Mouse (Mus musculus) frontal cortex, adult 2 months (tissue): ENCODE data around the gene S1pr2. TPM values are rescaled to one million over a fixed set of nuclear protein-coding genes. Genes with fewer than 3 reads are reported as not detected.
"Not testable (repeated sequence)": the region's sequence is repeated elsewhere in the genome, so short reads cannot be mapped to it uniquely, and the experiment has no call there.

Experiments
- DNase-seq, 2 experiments: peaks; one replicate each; pipeline ENCODE4 v3.0.0; 2022; ENCODE audit warnings: low spot score in 1 of 2; ENCODE audit errors: extremely low spot score in 1 of 2
- polyA plus RNA-seq: library from polyadenylated mRNA; depleted of rRNA; stranded (reverse); fragments of >200 nt; gene quantifications from 2 replicates; pipeline ENCODE4 v1.2.3, GENCODE M21; 2012

The S1pr2 gene
- polyA plus RNA-seq, 1 experiment: 1.8 TPM

DNA sequence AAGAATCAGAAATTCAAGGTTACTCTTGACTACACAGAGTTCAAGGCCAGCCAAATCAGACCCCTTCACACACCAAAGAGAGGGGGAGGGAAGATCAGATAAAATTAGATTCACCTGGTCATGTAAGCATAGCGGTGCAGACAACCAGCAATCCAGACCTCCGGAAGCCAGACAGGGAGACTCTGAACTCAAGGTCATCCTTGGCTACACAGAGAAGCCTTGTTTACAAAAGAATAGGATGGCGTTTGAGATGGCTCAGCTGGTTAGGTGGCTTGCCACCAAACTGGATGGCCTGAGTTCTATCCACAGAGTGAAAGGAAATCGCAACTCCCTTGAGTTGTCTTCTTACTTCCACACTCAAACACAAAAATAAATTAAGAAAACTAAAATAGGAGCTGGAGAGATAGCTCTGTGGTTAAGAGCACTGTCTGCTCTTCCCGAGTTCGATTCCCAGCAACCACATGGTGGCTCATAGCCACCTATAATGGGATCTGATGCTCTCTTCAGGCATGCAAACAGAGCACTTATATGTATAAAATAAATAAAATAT lies 25.1 kb upstream of the S1pr2 start:
- no peak for DNase-seq

DNA sequence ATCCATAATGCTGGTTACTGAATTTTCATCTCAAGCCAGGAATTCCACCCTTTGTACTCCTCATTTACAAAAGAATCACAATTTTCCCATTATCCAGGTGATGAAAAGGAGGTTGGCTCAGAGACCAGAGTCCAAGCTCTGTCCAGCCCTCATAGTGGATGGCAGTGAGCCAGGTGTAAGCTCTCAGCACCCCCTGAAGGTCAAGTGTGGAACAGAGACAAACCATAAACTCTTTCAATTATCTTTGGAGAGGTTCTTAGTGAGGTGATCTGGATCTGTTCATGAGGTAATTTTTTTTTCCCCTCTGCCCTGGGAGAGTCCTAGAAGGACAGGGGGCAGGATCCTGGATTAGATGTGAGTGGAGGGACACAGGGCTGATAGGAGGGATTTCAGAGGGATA lies 24.2 kb upstream of the S1pr2 start:
- DNase-seq: no peak

DNA sequence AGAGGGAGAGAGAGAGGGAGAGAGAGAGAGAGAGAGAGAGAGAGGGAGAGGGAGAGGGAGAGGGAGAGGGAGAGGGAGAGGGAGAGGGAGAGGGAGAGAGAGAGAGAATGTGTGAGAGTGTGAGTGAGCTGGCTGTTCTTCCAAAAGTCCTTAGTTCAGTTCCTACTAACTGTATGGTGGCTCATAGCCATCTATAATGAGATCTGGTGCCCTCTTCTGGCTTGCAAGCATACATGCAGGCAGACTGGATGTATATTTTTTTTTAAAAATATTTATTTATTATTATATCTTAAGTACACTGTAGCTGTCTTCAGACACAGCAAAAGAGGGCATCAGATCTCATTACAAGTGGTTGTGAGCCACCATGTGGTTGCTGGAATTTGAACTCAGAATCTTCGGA lies 21.8 kb upstream of the S1pr2 start:
- DNase-seq: not testable (repeated sequence)

DNA sequence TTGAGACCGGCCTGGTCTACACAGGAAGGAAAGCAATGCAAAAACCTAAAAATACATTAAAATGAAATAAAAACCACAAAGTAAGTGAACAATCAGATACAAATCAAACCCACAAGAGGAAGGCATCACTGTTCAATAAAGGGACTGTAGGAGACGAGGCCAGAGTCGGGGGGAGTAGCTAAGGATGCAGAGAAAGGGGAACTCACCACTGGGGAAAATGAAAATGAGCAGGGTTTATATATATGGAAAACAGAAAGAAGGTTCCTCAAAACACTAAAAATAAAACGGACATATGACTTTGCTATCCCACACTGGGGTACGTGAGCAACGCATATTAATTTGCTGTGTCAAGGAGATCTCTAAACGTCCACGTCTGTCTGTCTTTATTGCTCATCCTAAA lies 20.5 kb upstream of the S1pr2 start:
- DNase-seq: no peak

DNA sequence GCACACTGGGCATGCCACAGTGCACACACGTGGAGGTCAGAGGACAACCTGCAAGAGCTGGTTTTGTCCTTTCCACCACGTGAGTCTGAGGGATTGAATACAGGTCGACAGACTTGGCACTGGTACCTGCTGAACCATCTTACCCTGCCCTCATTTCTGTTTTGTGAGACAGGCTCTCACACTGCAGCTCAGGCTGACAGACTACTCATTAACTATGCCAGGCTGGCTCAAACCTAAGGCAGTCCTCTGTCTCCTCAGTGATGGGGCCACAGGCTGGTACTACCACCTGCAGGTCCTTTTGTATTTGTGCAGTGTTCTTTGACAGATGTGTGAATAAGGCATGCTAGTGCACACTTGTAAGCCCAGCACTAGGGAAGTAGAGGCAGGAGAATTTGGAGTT lies 18.5 kb upstream of the S1pr2 start:
- DNase-seq: no peak

DNA sequence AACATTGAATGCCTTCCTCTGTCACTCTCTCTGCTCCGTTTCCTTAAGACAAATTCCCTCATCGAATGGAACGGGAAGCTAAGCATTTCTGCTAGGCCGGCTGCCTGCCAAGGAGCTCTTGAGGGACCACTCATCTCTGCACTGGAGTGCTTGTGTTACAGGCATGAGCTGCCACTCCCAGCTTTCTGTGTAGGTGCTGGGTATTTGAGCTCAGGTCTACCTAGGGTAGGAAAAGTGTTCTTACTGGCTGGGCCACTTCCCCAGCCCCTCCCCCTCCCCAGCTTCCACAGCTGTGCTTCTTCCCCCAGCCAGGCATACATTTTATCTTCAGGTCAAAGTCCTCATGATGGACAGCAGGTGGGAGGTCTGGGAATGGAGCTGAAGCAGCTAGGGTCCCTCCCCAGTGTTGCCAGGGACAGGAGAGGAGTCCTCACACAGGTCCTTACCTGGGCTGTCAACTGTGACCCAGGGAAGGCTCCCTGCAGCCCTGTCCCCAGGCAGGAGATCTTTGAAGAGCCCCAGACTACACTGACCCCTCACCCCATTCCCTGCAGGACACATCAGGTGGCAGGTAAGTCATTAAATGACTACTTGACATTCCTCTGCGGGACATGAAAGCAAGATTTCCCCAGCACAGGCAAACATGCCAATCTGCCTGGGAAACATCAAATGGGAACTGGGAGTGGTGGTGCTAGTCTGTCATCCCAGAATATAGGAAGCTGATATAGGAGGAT lies 16.8 kb upstream of the S1pr2 start:
- no peak for DNase-seq

DNA sequence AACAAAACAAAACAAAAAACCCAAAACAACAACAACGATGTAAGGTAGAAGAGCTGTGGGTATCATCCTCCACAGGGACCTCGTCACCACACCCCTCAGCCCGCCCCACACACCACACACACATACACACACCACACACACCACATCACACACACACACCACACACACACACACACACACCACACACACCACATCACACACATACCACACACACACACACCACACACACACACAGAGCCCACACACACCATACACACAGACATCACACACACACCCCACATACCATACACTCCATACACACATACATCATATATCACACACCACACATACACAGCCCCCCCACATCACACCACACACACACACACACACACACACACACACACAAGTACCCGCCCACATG lies 15.0 kb upstream of the S1pr2 start:
- DNase-seq: no peak

DNA sequence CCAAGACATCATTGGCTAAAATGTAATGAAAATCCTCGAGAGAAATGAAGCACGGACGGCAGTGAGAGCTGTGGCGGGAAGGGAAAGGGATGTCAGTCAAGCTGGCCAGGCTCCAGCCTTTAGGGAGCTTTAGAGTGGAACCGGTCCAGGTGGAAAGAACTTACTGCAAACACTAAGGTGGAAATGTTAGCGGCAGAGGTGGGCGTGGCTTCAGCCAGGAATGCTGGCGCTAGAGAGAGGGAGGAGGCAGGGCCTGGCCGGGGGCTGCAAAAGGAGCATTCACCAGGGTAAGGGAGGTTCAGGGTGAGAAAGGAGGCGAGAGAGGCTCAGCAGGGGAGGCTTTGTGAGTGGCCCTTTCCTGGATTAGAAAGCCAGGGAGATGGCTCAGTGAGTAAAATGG lies 14.3 kb upstream of the S1pr2 start:
- DNase-seq: no peak

DNA sequence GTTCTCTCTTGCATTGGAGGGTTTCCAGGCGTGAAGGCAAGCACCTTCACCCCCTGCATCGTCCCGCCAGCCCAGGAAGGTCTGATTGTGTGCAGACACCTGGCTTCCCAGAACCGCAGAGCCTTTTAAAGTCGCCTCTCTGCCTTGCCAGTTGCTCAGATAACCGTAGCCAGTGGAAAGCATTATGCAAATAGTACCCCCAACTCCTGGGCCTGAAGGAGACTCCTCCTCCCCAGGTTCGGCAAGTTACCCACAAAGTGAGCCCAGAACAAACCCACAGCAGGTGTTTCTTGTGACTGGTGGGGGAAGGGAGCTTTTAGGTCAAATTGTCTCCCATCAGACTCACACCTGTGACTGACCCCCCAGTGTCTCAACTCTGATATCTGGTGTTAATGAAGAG lies 11.4 kb upstream of the S1pr2 start:
- no peak for DNase-seq

DNA sequence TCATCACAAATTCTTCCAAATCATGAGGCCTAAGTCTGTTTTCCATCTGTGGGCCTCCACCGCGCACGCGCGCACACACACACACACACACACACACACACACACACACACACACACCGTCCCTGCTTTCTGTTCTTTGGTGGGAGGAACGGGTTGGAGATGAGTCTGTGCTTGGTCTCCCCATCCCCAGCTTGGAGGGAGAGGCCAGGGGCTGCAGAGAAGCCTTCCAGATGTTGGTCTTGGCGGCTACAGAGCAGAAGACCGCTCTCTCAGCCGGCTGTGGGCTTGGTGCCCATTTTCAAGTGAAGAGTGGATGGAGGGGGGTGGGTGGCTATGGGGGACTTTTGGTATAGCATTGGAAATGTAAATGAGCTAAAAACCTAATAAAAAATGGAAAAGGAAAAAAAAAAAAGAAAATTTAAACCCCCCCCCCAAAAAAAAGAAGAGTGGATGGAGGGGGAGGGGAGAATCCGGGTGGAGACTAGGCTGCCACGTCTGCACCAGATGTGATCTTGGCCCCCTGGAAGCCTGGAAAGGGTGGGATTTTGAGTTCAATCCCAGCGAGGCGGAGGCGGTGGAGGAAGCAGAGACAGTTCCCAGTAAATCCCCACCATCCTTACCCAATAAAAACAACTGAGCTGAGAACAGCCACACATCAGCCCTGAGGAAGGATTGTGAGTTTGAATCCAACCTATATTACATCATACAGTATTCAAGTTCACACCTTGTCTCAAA lies 10.5 kb upstream of the S1pr2 start:
- DNase-seq: no peak

DNA sequence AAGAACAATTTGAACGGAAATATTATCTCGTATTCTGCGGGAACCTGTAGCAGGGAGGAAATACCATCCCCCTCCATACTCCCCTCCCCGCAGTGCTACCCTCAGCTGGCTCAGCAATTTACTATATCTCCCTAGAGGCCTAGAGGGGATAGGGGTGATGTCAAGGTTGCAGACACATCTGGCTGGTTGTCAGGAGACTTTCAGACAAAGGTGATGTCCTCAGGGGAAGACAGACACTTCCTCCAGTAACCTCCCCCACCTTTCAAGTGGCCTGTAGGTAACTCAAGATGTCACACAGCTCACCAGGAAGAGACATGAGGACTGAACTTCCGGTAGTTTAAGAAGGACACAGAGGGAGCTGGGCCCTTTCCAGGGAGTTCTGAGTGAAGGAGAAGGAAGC lies 6.6 kb upstream of the S1pr2 start:
- DNase-seq: no peak

DNA sequence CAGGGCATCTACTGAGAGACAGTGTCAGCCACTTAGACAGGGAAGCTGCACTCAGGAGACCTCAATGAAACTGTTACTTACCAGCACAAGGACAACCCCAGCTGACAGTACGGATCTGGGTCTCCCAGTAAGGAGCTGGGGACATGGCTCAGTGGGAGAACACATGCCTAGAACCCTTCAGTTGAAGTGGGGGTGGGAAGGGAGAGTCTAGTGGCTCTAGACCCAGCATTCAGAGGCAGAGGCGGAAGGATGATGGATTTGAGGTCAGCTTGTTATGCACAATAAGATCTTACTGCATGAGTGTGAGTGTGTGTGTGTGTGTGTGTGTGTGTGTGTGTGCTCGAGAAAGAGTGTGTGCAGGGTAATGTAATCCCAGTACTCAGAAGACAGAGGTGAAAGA lies 5.6 kb upstream of the S1pr2 start:
- no peak for DNase-seq

DNA sequence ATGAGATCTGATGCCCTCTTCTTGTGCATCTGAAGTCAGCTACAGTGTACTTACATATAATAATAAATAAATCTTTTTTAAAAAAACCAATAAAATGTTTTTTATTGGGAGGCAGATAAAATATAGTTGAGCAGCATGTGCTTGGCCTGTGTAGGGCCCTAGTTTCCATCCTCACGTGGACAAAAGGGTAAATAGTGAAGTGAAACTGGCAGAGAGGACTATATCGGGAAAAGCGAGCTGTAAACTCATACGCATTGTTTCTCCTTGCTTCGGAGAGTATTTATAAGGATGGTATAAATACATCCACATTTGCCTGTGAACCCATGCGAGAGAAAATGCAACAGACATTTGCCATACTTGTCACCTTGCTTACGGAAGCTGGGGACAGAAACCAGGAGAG lies 3.2 kb upstream of the S1pr2 start:
- DNase-seq: no peak

DNA sequence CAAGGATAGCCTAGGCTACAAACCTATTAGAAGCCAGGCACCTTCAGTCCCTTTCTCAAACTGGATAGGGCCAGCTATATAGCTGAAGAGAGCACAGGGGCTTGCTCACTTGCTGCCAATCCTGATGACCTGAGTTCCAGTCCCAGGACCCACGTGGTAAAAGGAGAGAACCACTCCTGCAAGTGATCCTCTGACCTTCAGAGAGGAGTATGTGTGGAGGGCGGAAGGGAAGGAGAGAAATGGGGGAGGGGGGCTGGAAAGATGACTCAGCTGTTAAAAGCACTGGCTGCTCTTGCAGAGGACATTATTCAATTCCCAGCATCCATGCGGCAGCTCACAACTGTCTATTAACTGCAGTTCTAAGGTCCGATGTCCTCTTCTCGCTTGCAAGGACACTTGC lies 2.6 kb upstream of the S1pr2 start:
- no peak for DNase-seq

DNA sequence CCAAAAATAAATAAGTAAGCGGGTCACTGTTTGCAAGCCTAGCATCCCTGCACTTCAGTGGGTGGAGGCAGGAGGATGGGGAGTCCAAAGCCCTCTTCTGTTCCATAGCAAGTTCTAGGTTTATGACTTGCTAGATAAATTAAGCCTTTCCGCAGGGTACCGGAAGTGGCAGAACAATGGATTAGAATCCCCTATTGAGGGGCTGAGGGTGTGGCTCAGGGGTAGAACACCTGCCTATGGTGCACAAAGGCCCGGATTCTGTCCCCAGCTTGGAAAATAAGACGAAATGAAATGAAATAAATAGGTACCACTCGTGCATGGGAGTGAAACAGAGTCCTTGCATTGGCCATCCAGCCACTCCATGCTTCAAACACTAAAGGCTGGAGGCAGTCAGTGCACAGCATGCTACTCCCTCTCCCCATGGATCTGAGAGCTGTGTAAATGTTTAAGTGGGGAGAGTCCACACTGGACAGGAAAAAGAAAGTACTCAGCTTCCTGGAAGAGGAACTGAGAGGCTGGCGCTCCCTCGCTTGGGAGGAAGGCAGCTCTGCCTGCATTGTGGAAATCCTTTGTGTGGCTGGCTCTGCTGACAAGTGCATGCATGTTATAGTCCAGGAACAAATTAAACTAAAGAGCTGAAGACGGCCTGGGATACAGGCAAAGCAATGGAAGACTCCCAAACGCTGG lies 2.0 kb upstream of the S1pr2 start:
- no peak for DNase-seq

DNA sequence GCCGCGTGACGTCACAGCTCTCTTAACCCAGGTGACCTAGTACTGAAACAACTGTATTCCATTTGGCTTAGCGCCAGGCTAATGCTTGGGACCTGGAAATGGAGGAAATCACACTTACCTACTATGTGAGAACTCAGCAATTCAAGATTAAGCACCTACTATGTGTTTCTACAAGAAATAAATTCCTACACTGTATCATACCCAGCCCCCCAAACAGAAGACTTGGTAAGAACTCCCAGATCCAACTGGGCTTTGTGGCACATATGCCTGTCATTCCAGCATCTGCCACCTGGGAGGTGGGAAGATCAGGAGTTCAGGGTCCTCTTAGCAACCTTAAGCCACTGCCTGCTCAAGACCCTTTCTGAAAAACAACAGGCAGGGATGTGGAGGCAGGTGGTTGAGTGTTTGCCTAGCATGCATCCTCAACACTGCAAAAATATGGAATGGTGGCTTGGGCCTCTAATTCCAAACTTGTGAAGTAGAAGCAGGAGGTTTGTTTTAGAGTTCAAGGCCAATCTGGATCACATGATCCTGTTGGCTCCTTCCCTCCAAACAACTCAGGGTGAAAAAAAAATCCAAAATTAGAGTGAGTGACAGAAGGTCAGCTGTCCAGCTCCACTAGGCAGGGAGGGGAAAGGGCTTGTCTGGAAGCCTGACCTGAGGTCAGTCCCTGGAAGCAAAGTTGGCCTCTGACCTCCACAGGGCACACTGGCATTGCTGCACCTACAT lies 544 bp upstream of the S1pr2 start:
- DNase-seq: no peak

DNA sequence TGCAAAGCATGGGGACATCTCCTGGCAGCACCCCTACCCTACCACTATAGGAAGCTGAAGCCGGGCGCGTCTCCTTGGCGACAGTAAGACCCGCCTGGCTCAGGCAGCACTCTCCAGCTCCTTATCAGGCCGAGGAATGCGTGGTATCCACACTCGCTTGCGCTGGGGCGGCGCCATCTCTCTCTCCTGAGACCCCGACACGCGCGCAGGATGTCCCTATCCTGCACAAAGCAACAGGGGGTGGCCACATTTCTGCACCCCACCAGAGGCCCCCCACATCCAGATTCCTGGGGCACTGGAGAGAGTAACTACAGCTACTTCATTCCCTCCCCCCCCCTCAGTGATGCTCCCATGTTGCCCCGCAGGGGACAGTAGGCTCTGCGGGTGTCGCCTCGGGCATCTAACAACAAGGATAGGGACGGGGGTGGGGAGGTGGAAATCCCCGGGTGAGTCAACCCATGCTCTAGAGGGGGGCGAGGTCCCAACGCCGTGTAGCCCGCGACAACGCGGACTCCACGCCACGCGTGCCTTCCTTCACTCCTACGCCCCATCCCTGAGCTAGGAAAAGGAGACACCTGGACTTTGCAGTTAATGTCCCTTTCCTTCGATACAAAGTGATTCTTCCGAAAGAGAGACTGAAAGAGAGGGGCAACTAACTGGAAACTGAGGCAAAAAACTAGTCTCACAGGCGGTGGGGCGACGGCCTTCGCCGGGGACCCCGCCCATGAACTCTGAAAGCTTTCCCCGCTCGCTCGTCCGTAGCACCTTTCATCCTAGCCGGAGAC lies 958 bp downstream of the S1pr2 start:
- DNase-seq: peak in 1 of 2 experiments; percentile 28

DNA sequence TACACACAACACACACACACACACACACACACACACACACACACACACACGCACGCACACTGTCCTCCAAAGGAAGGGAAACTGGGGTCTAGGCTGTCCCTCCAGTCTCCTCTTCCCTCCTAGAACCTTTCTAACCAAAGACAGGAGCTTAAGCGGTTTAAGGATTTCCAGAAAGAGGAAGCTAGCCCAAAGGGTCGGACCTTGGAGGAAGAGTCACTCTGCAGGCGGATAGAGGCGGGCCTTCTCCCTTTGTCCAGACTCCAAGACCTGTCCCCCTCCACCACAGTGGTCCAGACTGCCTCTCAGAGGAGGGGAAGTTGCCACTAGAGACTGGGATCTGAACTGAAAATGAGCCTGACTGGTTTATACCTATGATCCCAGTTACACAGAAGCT lies 2.9 kb downstream of the S1pr2 start:
- no peak for DNase-seq

DNA sequence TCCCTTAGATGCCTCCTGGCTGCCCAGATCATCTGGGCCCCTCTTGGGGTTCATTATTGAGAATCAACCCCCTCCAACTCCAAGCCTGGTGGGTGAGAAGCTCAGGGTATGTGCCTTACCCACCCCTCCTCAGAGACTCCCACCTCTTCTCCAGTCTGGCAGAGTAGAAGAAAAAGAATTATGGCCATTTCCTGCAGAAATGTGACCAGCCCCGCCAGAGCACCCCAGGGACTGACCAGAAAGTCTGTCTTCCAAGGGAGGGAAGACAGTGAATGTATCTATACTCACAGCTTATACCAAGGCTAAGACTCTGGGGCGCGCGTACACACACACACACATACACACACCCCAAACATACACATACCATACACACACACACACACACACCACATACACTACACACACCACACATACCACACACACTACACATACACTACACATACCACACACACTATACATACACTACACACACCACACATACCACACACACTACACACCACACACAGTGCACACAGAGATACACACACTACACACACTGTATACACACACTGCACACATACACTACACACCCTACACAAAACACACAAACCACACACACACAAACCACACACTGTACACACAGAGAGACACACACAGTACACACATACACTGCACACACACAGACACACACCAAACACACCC lies 3.4 kb downstream of the S1pr2 start:
- DNase-seq: no peak
